In the genomic region with DNA sequence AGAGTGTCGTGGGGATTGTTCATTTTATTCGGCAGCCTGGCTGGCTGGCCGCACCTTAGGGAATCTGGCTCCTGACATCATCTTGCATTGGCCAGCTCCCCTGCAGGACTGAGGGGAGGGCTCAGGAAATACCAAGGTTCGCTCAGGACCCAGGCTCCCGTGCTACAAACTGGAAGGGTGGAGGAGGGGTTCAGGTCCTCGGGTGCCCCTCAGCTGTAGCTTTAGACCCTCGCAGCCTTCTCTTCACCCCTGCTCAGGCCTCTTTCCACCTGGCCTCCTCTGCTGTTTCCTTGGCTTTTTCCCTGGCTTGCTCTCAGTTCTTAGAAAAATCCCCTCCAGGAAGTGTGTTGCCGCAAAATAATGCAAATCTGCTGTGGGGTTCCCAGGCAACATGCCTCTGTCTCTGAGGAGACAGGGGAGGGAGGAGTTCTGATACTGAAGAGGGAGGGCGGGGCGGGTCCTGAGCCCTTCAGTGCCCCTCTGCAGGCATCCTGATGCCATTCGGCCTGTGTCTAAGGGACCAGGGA, we compare ENCODE assay signal across 8 mouse cellular contexts. TPM values are rescaled to one million over a fixed set of nuclear protein-coding genes. Genes with fewer than 3 reads are reported as not detected.
DNase-seq lines count a peak whose midpoint lies in the region; ATAC-seq and TF ChIP-seq lines count a peak whose summit lies in the region.

No protein-coding gene starts in this region.

- H3K4me3 ChIP-seq in lung, embryonic 16.5 days (ENCODE audit: low read length), result no peak overlapping the region
- peak overlapping the region; percentile 39 for H3K4me3 ChIP-seq in forebrain, embryonic 10.5 days
- peak overlapping the region; percentile 9 for H3K4me3 ChIP-seq in limb, embryonic 13.5 days
- no peak overlapping the region for H3K4me3 ChIP-seq in stomach, postnatal 0 days (ENCODE audit: low read depth, low read length)

- peak overlapping the region; percentile 57 for H3K9ac ChIP-seq in lung, embryonic 16.5 days (ENCODE audit: low read length)
- H3K9ac ChIP-seq in limb, embryonic 13.5 days, result peak overlapping the region; percentile 48; the same call in 1 of the 2 replicates
- peak overlapping the region; percentile 32 for H3K9ac ChIP-seq in stomach, postnatal 0 days (ENCODE audit: low read length)

- no peak for TF ChIP-seq CTCF in stomach, postnatal 0 days (IDR thresholded peaks at IDR 0.05; ENCODE audit: low read depth)

- intact Hi-C loops in gastrocnemius, postnatal 14 days (cut with DNase I; ENCODE audit: low total_unique reads), result no loop called here

- no peak for ATAC-seq in lung, embryonic 16.5 days (ENCODE audit: low read depth)
- ATAC-seq in limb, embryonic 13.5 days (ENCODE audit: low FRiP score, low read depth), result peak; percentile 73; the same call in 1 of the 2 replicates
- no peak for ATAC-seq in stomach, postnatal 0 days (ENCODE audit: low FRiP score, low TSS enrichment)

- no peak for TF ChIP-seq EP300 in stomach, postnatal 0 days (optimal IDR thresholded peaks at IDR 0.05)

- no peak for DNase-seq in lung, postnatal 4 days
- peak; percentile 44 for DNase-seq in forebrain, embryonic 10.5 days (ENCODE audit: extremely low spot score, low spot score)
- DNase-seq in stomach, postnatal 0 days (ENCODE audit: low spot score), result no peak
- no peak for DNase-seq in thymus, postnatal 36 days
- DNase-seq in gastrocnemius, postnatal 14 days, result no peak
- DNase-seq in cerebellum, postnatal 14 days, result no peak

- H3K4me2 ChIP-seq in lung, embryonic 16.5 days (ENCODE audit: low read depth, low read length), result peak overlapping the region; percentile 26
- H3K4me2 ChIP-seq in limb, embryonic 13.5 days (replicated peaks), result peak overlapping the region; percentile 55
- peak overlapping the region; percentile 31 for H3K4me2 ChIP-seq in stomach, postnatal 0 days (replicated peaks; ENCODE audit: low read depth)

- 13% methylated on average over 11 of the region's 11 CpGs for WGBS in lung, embryonic 16.5 days
- 7% methylated on average over 11 of the region's 11 CpGs for WGBS in forebrain, embryonic 10.5 days
- 8% methylated on average over 11 of the region's 11 CpGs for WGBS in limb, embryonic 13.5 days
- 17% methylated on average over 11 of the region's 11 CpGs for WGBS in stomach, postnatal 0 days

- peaks cover 33% of the 10 kb centered on the region for H3K4me1 ChIP-seq in lung, embryonic 16.5 days (replicated peaks; ENCODE audit: control insufficient read depth, insufficient read depth, low read length)
- peaks cover 48% of the 10 kb centered on the region for H3K4me1 ChIP-seq in forebrain, embryonic 10.5 days
- H3K4me1 ChIP-seq in limb, embryonic 13.5 days, result peaks cover 43% of the 10 kb centered on the region
- peaks cover 19% of the 10 kb centered on the region; the same call in 1 of the 2 replicates for H3K4me1 ChIP-seq in stomach, postnatal 0 days (replicated peaks; ENCODE audit: control insufficient read depth, insufficient read depth)

- H3K36me3 ChIP-seq in lung, embryonic 16.5 days (ENCODE audit: control insufficient read depth, insufficient read depth, low read length), result no peaks in the 10 kb centered on the region
- H3K36me3 ChIP-seq in forebrain, embryonic 10.5 days (replicated peaks), result no peaks in the 10 kb centered on the region
- H3K36me3 ChIP-seq in limb, embryonic 13.5 days, result no peaks in the 10 kb centered on the region
- H3K36me3 ChIP-seq in stomach, postnatal 0 days (ENCODE audit: control insufficient read depth, insufficient read depth, low read length), result no peaks in the 10 kb centered on the region

- peak overlapping the region; percentile 32; the same call in 1 of the 2 replicates for H3K27ac ChIP-seq in lung, embryonic 16.5 days (ENCODE audit: low read length)
- peak overlapping the region; percentile 85 for H3K27ac ChIP-seq in forebrain, embryonic 10.5 days
- peak overlapping the region; percentile 88 for H3K27ac ChIP-seq in limb, embryonic 13.5 days
- H3K27ac ChIP-seq in stomach, postnatal 0 days (replicated peaks), result peak overlapping the region; percentile 59

- H3K9me3 ChIP-seq in lung, embryonic 16.5 days (ENCODE audit: control insufficient read depth, low read length), result no peaks in the 10 kb centered on the region
- no peaks in the 10 kb centered on the region for H3K9me3 ChIP-seq in forebrain, embryonic 10.5 days
- H3K9me3 ChIP-seq in limb, embryonic 13.5 days, result no peaks in the 10 kb centered on the region
- no peaks in the 10 kb centered on the region for H3K9me3 ChIP-seq in stomach, postnatal 0 days (ENCODE audit: control insufficient read depth, low read length)

- no peaks in the 10 kb centered on the region for H3K27me3 ChIP-seq in lung, embryonic 16.5 days (ENCODE audit: control insufficient read depth, insufficient read depth, low read depth, low read length)
- H3K27me3 ChIP-seq in forebrain, embryonic 10.5 days (ENCODE audit: poor library complexity, severe bottlenecking), result no peaks in the 10 kb centered on the region
- no peaks in the 10 kb centered on the region for H3K27me3 ChIP-seq in limb, embryonic 13.5 days
- no peaks in the 10 kb centered on the region for H3K27me3 ChIP-seq in stomach, postnatal 0 days (ENCODE audit: control insufficient read depth, insufficient read depth, low read length)

RNA-seq across cellular contexts. Expression of a gene that starts 53.8 kb away (rescaled TPM):
- polyA plus RNA-seq in lung, embryonic 16.5 days (2015; fragmentation: Nextera tagmentation; extraction: Ambion mirVana), result 130 and 136 TPM in 2 replicates
- polyA plus RNA-seq in forebrain, embryonic 10.5 days (2016; fragmentation: Nextera tagmentation; extraction: Ambion mirVana), result 34.3 and 36.1 TPM in 2 replicates
- 131 and 136 TPM in 2 replicates for polyA plus RNA-seq in limb, embryonic 13.5 days (2015; fragmentation: Nextera tagmentation; extraction: Ambion mirVana)
- 110 and 119 TPM in 2 replicates for polyA plus RNA-seq in stomach, postnatal 0 days (2015; fragmentation: Nextera tagmentation; extraction: Ambion mirVana)
- 10 to 100 TPM; 22.8 to 38.3 TPM for total RNA-seq in gastrocnemius, postnatal 14 days (2021)

RNA-seq across cellular contexts. Expression of a gene that starts 54.7 kb away (rescaled TPM):
- polyA plus RNA-seq in lung, embryonic 16.5 days (2015; fragmentation: Nextera tagmentation; extraction: Ambion mirVana), result 389 and 394 TPM in 2 replicates
- polyA plus RNA-seq in forebrain, embryonic 10.5 days (2016; fragmentation: Nextera tagmentation; extraction: Ambion mirVana), result 501 and 503 TPM in 2 replicates
- 461 and 482 TPM in 2 replicates for polyA plus RNA-seq in limb, embryonic 13.5 days (2015; fragmentation: Nextera tagmentation; extraction: Ambion mirVana)
- 357 and 358 TPM in 2 replicates for polyA plus RNA-seq in stomach, postnatal 0 days (2015; fragmentation: Nextera tagmentation; extraction: Ambion mirVana)
- total RNA-seq in gastrocnemius, postnatal 14 days (2021), result 100 to 1,000 TPM; 183 to 185 TPM

Comparison
In these comparisons a context has a peak if more than half of its experiments do, and no peak if none do; other contexts are left out.
1. H3K27ac ChIP-seq: peak in every context shown above with its lines; median percentile 88 in limb, embryonic 13.5 days; 85 in forebrain, embryonic 10.5 days; 59 in stomach, postnatal 0 days; 32 in lung, embryonic 16.5 days.
2. H3K4me3 ChIP-seq: peak in forebrain, embryonic 10.5 days (single experiment) and limb, embryonic 13.5 days (single experiment); none in lung, embryonic 16.5 days (single experiment) and stomach, postnatal 0 days (single experiment).
3. Peak in every context shown above with its lines, with median percentiles within 50 percentile points of each other: H3K4me2 ChIP-seq and H3K9ac ChIP-seq.